Mouse (Mus musculus) thymus, postnatal 36 days (tissue): Measurements from ENCODE around the gene Srp14.
A peak's percentile ranks its signal among the peaks of the same experiment; 100 is the strongest.

ENCODE experiments used
- DNase-seq, 2 experiments: peaks; one replicate each; pipeline ENCODE4 v3.0.0; 2022; ENCODE audit warnings: mixed read lengths in 2 of 2

The Srp14 gene

DNA sequence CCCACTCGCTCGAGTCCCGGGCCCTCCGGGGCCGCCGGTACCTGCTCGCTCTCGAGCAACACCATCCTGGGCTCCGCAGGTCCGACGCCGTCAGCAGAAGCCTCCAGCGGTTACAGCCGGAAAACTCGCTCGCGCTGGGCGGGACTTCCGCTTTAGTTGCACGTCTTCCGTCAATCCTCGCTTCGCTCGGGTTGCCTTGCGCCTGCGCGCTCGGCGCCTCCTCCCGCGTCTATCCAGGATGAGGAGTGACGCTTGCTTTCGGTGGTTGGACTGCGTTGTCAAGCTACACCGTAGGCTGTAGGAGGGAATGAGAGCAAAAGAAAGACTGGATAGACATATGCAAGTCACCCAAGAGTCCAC, at the start of gene Srp14:
Gene Srp14, minus strand, starts transcription at position 162 of the 360 bp plus-strand sequence.
- DNase-seq: peak; percentile 89 to 94

DNA sequence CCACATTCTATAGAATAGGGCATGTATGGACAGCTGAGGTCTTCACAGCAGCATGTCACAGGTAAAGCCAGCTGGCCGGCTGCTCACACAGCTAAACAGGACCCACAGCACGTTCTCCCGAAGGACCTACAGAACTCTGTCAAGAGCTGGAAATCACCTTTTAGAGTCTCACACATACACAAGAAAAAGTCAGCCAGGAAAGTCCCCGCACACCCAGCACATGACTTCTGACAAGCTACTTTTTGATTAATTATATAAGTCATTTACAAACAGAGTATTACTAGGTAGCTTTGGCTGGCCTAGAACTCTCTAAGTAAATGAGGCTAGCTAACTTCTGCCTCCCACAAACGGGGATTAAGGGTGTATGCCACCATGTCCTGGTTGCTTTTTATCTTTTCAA, 47.0 kb upstream of the Srp14 start:
- no peak for DNase-seq

DNA sequence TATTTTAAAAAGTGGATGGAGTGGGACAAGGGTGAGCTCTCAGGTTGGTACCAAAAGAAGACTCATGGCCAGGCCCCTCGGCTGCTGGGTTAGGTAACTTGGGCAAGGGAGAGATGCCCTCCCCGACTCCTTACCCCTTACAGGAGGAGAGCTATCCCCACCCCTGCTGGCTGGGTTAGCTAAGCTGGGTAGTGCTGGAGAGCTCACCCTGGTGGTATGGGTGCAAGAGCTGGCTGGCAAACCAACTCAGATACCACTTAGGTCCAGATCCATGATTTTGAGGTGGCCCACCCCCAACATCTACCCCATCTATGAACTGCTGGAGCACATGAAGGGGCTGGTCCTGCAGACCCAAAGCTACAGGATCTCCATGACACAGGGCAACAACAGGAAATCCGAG, 45.3 kb upstream of the Srp14 start:
- peak in 1 of 2 experiments; percentile 44 for DNase-seq

DNA sequence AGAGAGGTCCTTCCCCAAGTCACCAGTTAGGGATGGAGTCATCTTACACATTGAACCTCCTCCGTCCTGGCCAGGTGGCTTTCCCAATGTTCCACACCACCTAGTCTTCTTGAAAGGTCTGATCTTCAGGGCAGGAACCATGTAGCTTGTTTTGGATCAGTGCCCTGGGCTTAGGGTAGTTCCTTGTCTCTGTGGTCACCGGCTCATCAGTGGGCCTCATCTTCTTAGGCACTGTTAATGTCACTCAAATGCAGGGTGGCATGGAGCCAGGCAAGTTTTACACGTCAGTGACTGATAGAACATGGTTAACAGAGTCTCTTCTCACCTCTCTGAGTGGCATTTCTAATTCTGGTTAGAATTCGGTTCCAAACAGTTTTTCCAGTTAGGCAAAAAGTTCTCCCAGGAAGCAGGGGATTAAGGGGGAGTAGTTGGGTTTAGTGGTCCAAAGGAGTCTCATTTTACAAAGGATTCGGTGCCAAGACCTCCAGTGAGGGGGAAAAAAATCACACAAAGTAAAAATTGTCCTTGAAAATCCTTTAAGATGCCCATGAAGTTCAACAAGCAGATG, 43.7 kb upstream of the Srp14 start:
- DNase-seq: no peak

DNA sequence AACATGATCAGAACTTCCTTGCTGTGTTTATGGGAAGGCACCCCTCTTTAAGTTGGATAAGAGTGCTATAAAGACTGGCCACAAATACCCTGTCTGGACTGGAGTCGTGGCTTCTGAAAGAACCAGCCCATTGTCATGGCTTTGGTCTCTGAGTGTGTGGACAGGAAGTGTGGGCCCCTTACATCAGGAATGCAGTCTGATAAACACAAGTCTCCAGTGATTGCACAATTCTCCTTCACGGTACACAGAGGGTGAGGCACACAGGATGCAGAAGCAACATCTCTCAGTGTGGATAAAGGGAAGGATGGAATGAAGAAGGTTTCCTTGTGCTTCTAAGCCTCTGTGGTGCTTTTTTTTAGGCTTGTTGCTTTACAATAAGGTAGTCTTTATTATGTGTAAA, 42.8 kb upstream of the Srp14 start:
- no peak for DNase-seq

DNA sequence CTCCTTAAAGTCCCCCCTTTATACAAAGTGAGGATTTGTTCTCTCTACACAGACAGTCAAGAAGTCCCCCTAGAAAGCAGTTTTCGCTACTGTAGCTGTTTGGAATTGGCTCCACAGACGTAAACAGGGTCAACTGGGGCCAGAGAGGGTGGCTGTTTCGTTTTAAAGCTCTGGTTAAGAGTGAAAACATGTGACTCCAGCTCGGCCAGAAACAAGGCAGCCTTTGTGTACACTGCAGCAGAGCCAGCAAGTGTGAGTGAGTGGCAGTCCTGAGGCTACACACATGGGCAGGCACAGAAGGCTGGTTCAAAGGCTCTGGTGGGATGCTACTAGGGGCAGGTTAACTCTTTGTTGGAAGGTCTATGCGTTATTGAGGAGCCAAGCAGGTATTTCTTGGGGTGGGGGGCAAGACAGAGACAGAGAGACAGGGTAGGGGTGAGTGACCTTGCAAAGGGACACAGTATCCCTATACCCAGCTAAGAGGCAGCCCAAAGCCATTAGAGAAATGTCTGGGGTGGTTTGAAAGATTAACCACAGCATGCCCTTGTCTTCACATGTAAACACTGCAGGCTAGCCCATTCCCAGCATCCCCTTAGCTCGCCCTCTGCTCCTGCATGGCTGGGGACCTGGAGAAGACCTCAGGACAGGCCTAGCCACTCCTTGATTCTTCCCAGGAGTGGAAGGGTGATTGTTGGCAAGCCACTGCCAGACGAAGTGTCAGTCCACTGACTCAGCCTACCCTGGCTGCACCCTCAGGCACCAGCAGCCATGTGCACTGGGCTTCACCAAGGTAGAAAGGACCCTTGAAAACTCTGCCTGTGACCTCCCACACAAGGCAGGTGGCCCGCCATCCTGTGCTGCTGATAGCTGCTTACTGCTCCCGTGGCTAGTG, 40.8 kb upstream of the Srp14 start:
- DNase-seq: peak in 1 of 2 experiments; percentile 52

DNA sequence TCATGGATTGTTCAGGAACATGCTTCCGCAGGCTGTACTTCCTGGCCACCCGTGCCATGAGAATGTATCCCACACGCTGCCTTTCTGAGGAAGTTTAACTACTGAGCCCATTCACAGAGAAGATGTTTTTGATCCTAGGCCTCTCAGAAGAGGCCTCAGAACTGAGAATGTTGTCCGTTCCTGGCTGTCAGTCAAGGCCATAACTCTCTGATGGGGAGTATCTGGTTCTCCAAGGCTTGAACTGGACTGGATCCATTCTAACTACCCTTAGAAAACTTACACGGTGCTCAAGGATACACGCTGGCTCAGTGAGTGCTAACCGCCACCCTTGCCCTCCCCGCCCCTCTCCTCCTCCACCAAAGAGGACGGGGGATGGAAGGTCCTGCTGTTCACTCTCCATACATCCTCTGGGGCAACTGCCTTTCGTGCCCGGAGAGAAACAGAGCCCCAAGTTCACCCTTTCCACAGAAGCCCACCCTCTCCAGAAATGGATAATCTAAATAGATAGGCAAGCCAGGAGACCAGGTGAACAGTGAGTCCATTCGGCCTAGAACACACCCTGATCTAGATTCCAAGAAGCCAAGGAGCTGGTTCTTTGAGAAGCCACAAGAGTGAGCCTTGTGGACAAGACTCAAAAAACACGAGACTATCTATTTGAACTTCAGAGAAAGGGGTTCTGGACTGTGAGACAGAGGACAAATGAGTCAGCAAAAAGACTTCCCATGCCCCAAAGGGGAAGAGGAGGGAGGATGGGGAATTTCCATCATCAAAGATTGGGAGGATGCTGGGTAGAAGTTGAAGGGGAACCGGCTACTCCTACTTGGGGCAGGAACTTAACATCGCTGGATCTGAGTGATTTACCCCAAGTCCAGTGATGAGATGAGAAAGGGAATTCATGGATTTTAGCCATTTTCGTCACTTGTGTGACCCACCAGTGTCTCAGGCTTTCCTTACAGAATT, 33.2 kb upstream of the Srp14 start:
- DNase-seq: no peak

DNA sequence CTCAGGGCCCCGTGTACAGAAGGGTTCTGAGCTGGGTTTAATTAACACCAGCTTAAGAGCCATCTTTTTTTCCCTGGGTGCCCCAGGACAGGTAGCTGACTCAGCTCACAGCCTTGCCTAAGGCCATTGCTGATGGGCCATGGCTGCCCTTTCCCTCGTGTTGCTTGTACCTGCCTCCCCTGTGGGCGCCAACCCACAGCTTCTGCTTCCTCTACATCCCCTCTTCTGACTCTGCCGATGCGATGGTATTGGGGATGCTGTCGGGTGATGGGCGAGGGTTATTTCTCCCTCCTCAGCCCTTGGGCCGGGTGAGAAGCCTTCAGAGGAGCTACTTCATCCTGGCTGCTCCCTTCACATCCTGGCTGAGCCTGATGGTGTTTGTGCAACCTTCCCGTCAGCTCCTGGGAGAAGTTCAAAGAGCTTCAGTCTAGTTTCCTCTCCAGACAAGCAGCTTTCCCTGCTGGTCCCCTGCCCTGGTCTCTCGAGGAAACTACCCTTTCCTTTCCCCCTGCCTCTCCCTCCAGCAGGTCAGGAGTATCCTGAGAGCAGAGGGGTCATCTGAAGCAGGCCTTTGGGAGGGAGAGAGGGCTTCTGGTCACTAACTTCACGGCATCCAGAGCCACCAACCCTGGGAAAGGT, 32.4 kb upstream of the Srp14 start:
- DNase-seq: no peak

DNA sequence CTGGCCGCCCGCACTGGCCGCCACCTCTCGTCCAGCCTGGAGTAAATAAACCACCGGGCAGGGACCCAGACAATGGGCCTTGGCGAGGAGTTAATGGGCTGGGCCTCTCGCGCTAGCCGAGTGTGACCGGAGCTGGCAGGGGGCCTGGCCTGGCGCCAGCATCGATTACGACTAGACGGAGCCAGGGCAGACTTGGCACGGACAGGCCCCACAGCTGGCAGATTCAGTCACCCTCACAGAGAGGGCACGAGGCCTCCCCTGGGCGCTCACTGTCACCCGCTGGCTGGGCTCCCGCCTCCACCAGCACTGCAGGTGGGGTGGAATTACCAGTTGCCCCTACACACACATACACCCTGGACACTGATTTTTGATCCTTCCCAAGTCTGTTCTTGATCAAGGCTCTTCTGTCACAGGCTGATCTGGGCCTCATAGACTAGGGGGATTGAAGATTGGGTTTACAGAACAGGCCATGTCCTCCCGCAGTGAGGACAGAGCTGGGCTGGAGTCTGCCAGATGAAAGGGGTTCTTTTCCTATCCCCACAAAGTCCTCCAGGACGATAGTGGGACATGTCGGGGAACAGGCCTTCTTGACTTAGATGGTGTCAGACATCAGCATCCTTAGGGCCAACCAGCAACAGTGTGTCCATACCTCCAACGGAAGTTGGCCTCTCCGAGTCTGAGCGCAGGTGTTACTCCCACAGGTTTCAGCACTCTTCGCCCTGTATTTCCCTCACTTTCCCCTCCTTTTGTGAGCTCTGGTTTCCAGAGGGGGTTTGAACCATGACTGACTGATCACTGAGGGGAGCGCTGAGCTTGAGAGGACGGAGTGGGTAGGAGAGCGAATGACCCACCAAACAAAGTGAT, 31.2 kb upstream of the Srp14 start:
- no peak for DNase-seq

DNA sequence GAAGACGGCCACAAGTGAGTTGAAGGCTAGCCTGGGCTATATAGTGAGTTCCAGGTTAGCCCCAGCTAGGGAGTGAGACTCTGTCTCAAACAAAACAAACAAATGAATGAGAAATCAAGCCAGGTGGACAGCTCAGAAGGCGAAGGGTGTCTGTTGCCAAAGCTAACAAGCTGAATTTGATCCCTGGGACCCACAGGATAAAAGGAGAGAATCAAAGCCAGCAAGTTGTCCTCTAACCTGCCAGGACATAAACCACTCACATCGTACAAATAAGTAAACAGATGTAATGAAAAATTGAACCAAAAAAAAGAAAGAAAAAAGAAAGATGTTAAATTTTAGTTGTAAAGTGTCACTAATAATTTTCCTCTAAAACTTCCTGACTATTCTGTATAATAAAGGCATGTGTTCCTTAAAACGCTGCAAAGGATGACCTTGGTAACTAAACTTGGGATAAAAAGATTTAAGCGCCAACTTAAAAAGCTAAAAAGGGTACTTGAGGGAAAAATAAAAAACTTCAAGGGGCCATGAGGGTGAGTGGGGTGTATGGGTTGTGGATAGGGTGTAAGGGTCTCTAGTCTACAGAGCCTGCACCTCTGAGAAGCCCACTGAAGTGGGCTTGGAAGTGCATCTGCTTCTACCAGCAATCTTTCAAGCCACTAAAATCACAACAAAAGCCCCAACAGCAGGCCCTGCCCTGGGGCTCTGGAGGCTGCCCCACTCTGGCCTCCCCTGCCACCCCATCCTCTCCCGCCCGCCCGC, 30.4 kb upstream of the Srp14 start:
- no peak for DNase-seq

DNA sequence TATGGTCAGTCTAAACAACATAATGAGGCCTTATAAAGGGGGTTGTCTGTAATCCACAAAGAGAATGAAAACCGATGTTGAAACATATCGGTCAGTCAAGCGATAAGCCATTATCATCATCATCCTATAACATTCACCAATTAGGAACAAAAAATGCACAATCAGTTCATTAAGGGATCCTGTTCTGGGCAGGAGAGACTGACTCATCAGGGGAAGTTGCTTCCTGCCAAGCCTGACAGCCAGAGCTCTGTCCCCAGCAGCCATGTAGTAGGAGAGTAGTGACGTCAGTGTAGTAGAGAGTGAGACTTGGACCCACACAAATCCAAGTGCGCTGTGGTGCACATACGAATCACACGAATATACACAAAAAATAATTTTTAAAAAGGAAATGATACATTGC, 27.6 kb upstream of the Srp14 start:
- no peak for DNase-seq

DNA sequence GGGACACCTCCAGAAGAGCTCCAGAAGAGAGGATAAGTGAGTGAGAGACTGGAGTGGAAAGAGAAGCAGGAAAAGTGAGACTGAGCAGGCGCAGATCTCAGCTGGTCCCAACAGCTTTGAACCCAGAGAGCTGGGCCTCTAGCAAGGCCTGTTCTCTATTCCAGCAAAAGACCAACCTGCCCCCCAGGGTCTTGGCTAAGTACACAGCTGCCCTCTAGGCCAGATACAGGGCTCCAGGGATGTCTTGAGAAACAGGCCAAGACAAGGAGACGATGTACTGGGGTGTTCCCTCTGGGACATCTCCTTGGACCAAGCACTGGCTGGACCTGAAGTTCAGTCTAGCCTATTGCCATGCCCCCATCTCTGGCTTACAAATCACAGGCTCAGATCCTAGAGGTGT, 20.7 kb upstream of the Srp14 start:
- DNase-seq: peak; percentile 55 to 62

DNA sequence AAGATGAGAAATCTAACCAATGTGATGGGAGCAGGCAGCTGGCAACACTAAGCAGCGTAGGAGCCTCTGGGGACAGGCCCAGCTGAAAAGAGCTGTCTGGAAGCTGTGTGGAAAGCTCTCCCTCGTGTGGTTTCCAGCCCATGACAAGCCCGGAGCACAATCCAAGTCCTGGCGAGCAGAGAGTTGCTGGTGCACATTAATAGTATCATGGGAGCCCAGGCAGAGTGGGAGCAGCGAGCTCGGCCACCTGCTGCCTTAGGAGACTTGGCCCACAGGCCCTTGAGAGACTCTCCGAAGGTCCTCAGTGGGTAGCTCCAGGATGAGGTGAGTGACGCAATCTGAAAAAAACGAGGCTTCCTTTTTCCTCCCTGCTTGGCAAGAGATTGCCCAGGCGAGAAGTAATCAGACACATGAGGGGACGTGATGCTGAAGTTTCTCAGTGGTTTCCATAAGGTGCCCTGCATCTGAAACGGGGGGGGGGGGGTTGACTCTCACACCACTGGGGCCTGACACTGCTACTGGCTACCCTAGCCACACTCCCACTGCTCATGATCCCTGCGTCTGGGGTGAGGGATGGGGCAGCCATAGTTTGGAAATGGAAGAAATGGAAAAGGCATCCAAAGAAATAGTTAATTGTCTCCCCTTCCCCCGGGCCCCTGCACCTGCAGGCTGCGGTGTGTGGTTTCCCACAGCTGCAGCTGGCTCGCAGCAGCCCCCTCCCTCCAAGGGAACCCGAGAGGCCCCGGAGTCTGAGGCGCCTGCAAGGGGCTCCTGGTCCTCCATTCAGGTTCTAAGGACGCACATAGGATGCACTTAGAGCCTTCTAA, 19.8 kb upstream of the Srp14 start:
- DNase-seq: peak; percentile 90 to 95

DNA sequence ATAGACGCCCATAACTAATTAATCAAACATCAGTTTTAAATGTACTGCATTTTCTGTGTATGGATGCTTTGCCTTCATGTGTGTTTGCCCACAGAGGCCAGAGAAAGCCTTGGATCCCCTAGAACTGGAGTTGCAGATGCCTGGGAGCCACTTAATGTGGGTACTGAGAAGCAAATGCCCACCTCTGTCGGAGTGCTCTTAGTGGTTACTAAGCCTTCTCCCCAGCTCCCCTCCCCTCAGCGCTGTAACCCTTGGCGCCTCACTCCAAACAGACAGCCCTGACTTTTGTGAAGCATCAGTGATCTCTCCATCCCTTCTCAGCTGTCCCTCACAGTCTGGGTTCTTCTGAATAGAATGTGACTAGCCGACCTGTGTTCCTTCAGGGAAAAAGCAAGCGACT, 19.0 kb upstream of the Srp14 start:
- peak; percentile 62 to 73 for DNase-seq

DNA sequence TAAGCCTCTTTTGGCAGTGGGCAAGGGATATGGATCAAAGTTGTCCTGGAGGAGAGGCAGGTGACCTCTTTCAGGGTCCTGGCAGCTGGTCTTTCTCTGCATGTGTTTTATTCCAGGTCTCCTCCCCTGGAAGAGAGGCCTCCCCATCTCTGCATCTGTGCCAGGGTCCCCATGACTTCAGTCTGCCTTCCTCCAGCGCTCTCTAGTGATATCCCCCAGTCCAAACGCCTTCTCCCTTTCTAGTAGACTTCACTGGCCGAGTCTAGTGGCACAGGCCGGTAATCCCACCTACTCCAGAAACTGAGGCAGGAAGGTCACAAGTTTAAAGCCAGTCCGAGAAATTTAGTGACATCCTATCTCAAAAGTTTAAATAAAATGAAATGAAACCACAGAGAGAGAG, 18.4 kb upstream of the Srp14 start:
- DNase-seq: peak; percentile 53 to 54

DNA sequence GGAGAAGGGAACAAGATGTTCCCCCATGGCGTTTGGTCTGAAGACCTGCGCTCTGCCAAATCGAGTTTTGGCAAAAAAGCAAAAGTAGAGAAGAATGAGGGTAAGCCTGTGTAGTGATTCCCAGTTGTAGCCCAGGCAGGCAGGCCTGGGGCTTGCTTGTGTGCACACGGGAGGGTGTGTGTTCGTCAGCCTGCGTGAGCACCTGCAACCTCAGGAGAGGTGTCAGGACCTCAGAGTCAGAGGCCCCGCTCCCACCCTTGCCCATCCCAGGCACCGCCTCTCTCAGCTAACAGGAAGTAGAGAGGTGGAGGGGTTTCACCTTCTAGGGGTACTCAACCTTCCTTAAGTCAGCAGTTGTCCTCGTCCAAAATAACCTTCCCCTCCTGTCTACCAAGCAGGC, 15.5 kb upstream of the Srp14 start:
- peak; percentile 75 to 89 for DNase-seq

DNA sequence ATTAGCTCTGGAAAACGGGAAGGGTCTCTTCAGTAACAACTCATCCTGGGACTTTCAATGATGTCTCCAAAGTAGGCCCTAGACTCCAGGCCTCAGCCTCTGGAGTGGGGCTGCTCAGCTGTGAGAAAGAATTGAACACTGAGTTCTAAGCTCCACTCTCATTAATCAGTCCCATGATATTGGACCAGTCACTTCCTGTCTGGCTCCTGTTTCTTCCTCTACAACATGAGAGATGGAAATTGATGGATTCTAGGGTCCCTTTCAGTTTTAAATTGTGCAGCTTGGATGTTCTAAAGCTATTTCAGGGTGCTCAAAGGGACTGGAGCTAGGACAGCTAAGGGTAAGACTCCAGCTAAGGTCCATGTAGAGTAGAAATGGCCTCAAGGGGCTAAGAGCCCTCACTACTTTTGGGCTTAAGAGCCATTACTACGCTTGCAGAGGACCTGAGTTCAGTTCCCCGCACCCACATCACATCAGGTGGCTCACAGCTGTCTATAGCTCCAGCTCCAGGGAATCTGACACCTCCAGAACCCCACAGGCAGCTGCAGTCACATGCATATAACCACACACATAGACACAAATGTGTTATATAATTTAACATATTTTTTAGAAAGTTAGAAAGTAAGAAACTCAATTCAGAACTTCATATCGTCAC, 12.4 kb upstream of the Srp14 start:
- DNase-seq: peak; percentile 54 to 74

DNA sequence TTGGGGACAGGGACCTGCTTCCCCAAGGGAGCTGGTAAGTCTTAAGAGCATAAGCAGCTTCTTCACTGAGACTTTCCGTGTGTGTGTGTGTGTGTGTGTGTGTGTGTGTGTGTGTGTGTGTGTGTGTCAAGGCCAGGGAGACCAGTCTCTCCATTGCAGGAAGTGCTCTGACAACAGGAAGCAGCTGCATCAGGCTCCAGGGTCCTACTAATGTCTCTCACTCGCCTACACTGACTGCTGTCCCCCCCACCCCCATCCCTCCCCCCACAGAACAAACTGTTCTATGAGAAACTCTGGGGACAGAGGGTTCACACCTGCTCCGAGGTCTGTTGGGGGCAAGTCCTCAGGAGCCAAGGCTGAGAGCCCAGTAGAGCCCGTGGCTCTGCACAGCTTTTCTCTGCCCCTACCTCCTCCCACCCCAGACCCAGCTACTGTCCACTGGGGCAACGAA, 11.8 kb upstream of the Srp14 start:
- peak; percentile 79 to 84 for DNase-seq
